Mouse (Mus musculus) CD8-positive naive resting alpha-beta T cell, adult 2 months (primary cell): ENCODE measurements at regions not wholly inside any gene's neighbourhood (a gene's known extent, or its start where the extent isn't known, plus 50 kb on each side); places are given as distances from the start of the nearest gene placed in this dataset.

Experiments used
- DNase-seq, 2 experiments: peaks; one replicate each; pipeline ENCODE4 v3.0.0; 2022; ENCODE audit warnings: low read depth in 2 of 2, low spot score in 2 of 2

GRCm38 (mm10) chr8:89658998-89659944 is 615.3 kb upstream of the Sall1 start:
- DNase-seq: no peak

DNA sequence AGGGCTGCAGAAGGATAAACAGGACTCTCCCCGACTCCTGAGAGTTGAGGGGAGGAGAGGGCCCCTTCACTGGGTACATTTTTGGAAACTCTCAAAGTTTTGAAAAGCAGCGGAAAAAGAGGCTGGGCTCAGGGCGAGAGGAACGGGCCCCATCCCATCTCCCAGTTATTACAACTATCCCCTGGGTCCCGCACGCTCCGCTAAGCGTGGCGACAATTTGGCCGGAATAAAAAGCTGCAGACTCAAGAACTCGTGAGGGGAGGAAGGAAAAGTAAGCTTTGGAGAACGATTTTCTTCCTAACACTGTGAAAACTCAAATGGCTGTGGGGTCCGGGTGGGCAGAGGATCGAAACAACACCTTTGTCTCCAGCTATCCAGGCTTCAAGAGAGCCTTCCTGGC is 611.4 kb upstream of the Sall1 start:
- DNase-seq: no peak

- no peak for DNase-seq
These were observed 605.4 kb upstream of the Sall1 start for GRCm38 (mm10) chr8:89649207-89649890.

- DNase-seq: no peak
These were observed 603.0 kb upstream of the Sall1 start for GRCm38 (mm10) chr8:89646946-89647345.

DNA sequence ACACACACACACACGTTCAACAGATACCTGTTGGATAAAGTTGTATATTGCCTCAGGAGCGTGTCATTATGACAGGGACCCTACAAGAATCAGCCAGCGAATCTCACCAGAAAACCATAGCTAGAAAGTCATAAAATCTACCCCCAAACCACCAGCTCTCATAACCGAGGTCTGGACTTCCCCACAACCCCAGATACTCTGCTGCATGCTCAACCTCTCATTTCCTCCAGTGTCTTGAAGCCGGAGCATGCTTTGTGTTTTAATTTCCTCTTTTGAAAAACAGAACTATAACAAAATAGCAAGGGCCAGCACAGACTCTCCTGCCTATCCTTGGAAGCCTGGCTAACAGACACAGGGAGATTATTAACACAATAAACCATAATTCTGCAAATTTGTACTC is 597.4 kb upstream of the Sall1 start:
- no peak for DNase-seq

DNA sequence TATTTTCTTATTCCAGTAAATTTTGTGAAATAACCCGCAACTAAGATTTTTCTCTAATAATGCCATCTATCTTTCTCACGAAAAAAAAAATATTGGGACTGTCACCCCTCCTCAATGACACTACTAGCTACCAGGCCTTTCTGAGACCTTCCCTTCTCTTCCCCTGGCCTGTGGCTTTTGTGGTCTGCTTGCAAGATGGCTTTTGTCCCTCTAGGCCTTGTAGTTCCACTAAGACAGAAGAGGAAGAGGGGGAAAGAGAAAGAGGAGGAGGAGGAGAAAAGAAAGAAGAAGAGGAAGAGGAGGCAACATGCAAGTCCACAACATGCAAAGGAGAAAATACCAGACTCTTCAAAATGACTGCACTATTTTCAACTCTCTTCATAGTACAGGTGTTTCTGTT is 590.9 kb upstream of the Sall1 start:
- no peak for DNase-seq

- DNase-seq: no peak
These were observed 588.3 kb upstream of the Sall1 start for GRCm38 (mm10) chr8:89632304-89632703.

DNA sequence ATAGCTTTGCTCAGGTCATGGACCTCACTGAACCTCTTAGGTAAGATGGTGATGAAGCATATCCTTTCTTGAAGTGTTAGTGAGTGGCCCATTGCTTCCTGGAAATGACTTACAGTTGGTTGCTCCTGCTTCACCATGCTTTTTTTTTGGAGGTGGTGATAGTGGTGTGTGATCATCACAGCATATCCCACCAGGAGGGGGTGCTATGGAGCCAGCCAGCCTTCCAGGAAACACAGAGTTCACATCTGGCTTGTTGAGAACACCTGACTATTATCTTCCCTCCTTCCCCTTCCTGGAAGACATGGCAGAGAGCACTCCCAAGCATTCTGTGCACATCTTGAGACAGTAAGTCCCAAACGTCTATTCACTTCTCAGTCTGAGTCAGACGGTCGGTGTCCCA is 586.6 kb upstream of the Sall1 start:
- no peak for DNase-seq

GRCm38 (mm10) chr8:89618089-89618488 is 574.1 kb upstream of the Sall1 start:
- no peak for DNase-seq

DNA sequence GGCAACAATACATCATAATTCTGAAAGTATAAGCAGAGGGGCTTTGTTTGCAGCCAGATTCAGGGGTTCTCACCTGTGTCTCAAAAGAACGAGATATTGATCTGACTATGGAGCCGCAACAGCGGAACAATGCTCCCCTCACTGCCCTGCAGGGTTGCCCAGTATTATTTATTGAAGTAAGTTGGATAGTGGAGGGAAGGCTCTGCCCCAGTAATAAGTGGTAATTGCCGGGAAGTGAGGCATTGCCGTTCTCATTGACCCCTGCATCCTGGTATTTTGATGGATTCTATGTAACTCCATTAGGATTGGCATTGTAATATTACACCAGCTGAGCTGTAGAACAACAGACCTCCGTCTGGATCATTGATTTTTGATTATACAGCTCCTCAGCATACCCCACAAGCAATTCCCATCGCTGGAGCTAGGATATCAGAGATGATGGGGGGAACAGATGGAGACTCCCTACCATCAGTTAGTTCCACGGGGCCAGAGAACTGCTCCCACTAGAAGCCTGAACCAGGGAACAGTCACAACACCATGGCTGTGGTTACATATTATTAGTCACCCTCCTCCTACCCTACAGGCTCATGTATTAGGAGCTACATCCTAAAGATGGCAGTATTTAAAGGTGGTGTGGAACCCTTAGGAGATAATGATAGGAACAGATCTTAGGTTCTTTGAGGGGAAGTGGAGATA is 572.0 kb upstream of the Sall1 start:
- no peak for DNase-seq

- no peak for DNase-seq
These were observed 565.1 kb upstream of the Sall1 start for GRCm38 (mm10) chr8:89609074-89609473.

DNA sequence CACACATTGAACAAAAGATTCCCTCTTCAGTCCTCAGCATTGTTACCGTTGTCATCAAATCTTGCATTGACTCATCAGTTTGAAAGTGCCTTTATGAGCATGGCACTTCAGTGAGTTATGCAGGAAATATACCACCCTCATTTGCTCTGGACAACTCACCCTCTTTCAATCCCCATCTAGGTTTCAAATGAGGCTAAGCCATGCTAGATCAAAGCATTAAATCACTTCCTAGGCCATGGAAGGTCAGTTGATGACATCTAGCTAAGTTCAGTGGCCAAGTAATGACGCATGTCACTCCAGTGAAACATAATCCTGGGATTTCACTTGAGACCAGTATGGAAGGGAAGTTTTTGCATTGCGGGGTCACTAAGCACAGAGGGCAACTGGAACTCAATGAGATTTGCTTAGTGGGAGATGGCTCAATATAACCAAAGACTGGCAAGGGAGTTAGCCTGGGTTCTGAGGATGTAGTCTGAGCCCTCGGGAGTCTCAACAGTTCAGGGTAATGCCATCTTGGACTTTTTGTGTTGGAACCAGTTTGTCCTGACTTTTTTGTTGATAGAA is 562.0 kb upstream of the Sall1 start:
- DNase-seq: no peak

GRCm38 (mm10) chr8:89604461-89604860 is 560.5 kb upstream of the Sall1 start:
- DNase-seq: no peak

GRCm38 (mm10) chr8:89596380-89596779 is 552.4 kb upstream of the Sall1 start:
- DNase-seq: no peak

GRCm38 (mm10) chr8:89583091-89583490 is 539.1 kb upstream of the Sall1 start:
- DNase-seq: no peak

- DNase-seq: no peak
These were observed 538.6 kb upstream of the Sall1 start for GRCm38 (mm10) chr8:89582566-89582965.

DNA sequence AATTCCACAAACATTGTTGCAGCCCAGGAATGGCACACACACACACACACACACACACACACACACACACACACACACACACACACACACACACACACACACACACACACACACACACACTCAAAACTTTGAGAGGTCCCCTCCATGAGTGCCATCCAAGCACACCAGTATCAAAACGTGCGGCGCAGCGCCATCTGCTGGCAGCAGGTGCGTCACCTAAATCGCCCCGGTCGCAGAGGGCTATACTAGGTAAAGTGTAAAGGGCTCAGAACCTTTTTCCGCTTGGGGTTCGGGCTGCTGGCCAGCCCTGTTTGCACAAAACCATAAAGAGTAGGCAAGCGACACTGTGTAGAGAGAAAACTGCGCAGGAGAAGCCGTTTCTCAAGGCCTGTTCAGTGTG is 527.9 kb upstream of the Sall1 start:
- DNase-seq: no peak

DNA sequence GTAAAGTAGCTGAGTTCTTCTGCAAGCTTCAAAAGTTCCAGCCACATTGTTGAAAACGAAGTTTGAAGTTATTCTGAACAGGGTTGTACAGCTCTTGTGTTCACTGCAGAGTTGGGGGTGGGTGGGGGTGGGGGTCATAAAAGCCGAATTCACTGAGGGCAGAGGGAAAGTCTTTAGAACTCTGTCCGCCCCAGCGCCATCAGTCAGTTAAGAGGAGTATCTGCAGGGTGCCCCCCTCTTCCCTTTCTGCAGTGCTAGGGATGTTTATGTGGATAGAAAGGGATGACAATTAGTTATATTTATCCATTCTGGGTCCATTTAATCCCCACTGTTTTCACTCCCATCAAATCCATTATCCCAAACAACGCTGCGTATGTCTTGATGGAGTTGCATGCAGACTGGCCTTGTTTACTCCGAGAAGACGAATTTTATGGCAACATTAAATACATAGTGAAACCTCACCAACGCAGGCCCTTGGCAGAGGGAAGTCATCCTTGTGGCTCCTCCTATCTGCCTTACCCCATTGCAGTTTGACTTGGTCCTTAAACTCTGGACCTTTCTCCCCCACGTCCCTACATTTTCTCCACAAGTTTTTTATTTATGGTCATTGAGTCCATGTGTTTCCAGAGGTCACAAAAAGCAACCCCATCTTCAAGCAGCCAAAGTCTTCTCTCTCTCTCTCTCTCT is 526.8 kb upstream of the Sall1 start:
- DNase-seq: no peak

GRCm38 (mm10) chr8:89569406-89569805 is 525.4 kb upstream of the Sall1 start:
- DNase-seq: no peak

DNA sequence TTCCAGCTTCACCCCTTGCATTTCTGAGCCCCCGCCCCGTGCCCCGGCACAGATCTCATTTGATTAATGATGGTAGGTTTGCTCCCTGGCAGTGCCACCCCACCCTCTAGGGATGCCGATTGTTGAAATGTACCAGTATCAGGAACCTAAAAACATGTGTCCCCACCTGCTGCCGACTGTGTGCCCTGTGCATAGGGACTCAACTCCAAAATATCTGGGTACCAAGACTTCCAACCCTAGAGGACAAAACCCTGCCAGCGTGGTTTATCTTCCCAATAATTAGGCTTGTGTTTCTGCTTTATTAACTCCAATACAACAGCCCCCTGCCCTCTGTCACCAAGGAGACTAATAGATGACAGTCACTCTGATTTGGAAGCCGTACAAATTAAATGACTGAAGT is 524.7 kb upstream of the Sall1 start:
- no peak for DNase-seq

- no peak for DNase-seq
These were observed 523.0 kb upstream of the Sall1 start for GRCm38 (mm10) chr8:89566986-89567385.
